Mouse (Mus musculus): ENCODE measurements around the gene Vmn2r58. TPM values are rescaled to one million over a fixed set of nuclear protein-coding genes. Genes with fewer than 3 reads are reported as not detected.

Gene Vmn2r58
- not detected for polyA plus RNA-seq (2014; fragmentation: Illumina TruSeq; extraction: RNeasy Lipid Tissue Mini Kit (QIAGEN cat#74804); ENCODE audit: insufficient read depth, low read depth, low replicate concordance)

DNA sequence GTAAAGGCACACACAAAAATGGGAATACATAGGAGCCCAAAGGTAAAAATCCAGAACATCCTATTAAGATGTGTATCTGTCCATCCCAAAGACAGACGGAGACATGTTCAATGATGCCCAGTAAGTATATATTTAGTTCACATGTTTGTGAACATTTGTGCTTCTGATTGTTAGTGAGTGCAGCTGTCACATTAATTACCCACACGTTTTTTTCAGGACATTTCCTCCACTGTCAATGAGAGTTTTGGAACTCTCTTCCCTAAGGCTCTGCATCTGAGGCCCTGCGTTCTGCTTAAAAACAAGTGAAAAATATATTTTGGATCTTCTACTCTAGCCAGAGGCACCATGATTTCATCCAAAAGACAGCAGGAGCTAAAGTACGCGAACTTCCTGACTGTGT, at the start of gene Vmn2r58:
TSS of gene Vmn2r58 (minus strand) at position 101 of the 400 bp plus-strand sequence.

Other genes with a start within 250 kb of the Vmn2r58 start
- gene Zfp788, start 239.5 kb downstream of the Vmn2r58 start, polyA plus RNA-seq (2014; fragmentation: Illumina TruSeq; extraction: RNeasy Lipid Tissue Mini Kit (QIAGEN cat#74804); ENCODE audit: insufficient read depth, low read depth, low replicate concordance), result 6.1 TPM
- gene Vmn2r59, start 186.3 kb upstream of the Vmn2r58 start, polyA plus RNA-seq (2014; fragmentation: Illumina TruSeq; extraction: RNeasy Lipid Tissue Mini Kit (QIAGEN cat#74804); ENCODE audit: insufficient read depth, low read depth, low replicate concordance), result not detected
- gene Vmn2r60, start 235.1 kb upstream of the Vmn2r58 start, polyA plus RNA-seq (2014; fragmentation: Illumina TruSeq; extraction: RNeasy Lipid Tissue Mini Kit (QIAGEN cat#74804); ENCODE audit: insufficient read depth, low read depth, low replicate concordance), result not detected